Mouse (Mus musculus): Measurements from ENCODE around the gene Topors.

GRCm38 (mm10) chr4:40240272-40240744, 29.3 kb downstream of the Topors start:
- TF ChIP-seq CTCF (IDR thresholded peaks at IDR 0.05; ENCODE audit: control insufficient read depth, insufficient read depth, low read length) (no peak), POLR2A (IDR thresholded peaks at IDR 0.05; ENCODE audit: borderline replicate concordance, control insufficient read depth, low read depth, low read length) (no peak)
